Mouse (Mus musculus) E14TG2a.4 (cell line): ENCODE data around the gene Shroom3.

Source experiments
- CTCF ChIP-seq: conservative IDR thresholded peaks from 2 replicates; pipeline ENCODE4 v1.5.1; 2014; ENCODE audit warnings: low read length
- NANOG ChIP-seq: IDR thresholded peaks from 2 replicates; pipeline ENCODE4 v1.6.1; 2014; ENCODE audit warnings: borderline replicate concordance, low read length, mixed read lengths
- POU5F1 ChIP-seq: IDR thresholded peaks from 2 replicates; pipeline ENCODE4 v1.6.1; 2014; ENCODE audit warnings: low read length, borderline replicate concordance

DNA sequence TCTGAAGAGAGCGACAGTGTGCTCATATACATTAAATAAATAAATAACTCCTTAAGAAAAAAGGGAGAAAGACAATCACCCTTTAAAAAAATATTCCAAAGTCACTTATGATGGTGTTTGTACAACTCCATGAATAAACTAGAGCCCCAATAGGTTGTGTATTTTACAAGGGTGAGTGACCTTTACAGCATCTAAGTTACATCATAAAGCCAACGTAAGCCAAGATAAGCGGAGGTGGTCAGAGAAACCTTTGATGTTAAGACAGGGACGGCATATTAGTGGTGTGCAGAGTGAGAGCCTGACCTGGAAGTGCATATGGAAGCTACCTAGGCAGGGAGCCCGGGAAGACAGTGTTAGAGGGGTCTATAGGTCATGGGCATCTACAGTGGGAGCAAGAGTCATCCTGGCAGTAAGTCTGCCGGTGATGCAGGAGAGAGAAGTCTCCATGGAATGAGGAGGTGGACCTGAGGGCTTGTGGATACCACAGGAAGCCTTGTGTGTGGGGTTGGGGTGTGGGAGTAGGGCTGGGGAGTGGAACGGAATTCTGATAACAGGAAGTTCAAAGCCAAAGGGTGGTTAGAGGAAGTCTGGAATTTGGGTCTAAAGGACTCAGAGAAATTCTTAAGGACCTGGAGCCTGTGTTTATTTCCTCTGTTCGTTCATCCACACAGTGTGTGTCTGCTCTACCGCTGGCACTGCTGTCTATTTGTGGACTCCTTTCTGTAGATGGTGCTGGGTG lies 78.5 kb downstream of the Shroom3 start:
- TF ChIP-seq CTCF = no peak
- TF ChIP-seq POU5F1 = no peak
- TF ChIP-seq NANOG = no peak
